ENCODE assay signal across 15 mouse cellular contexts in genomic region chr2:72005051-72005450, GRCm38 (mm10). TPM values are rescaled to one million over a fixed set of nuclear protein-coding genes. Genes with fewer than 3 reads are reported as not detected.
"Had no signal": no experiment of that assay in that cellular context is flagged by ENCODE, and none has a peak within 500 bp of the region (broad histone marks: within the 10 kb centered on the region; RNA-seq: fewer than 3 reads in every experiment).

No protein-coding gene starts in this region.

- H3K4me3 ChIP-seq: limb, embryonic 12.5 days; liver, embryonic 13.5 days; lung, embryonic 15.5 days; megakaryocyte, embryonic 14.5 days; midbrain, embryonic 12.5 days; stomach, embryonic 15.5 days had no signal

- H3K4me1 ChIP-seq: limb, embryonic 12.5 days; liver, embryonic 13.5 days; lung, embryonic 15.5 days; midbrain, embryonic 12.5 days; stomach, embryonic 15.5 days had no signal

- H3K9me3 ChIP-seq: liver, embryonic 13.5 days; lung, embryonic 15.5 days; midbrain, embryonic 12.5 days; stomach, embryonic 15.5 days had no signal

- H3K9ac ChIP-seq: limb, embryonic 12.5 days; liver, embryonic 13.5 days; liver, postnatal 0 days; lung, embryonic 15.5 days; midbrain, embryonic 12.5 days; stomach, embryonic 15.5 days had no signal

- DNase-seq: kidney, postnatal 10 days; kidney, postnatal 4 days; liver; liver, embryonic 13.5 days; liver, postnatal 0 days; lung, postnatal 14 days; right cerebral cortex, postnatal 14 days; thymus, adult 2 months; thymus, postnatal 25 days had no signal

- H3K27ac ChIP-seq: limb, embryonic 12.5 days; liver, embryonic 13.5 days; lung, embryonic 15.5 days; macrophage; midbrain, embryonic 12.5 days; stomach, embryonic 15.5 days had no signal

- H3K4me2 ChIP-seq: limb, embryonic 12.5 days; liver, embryonic 13.5 days; lung, embryonic 15.5 days; midbrain, embryonic 12.5 days; stomach, embryonic 15.5 days had no signal

- H3K36me3 ChIP-seq: limb, embryonic 12.5 days; liver, embryonic 13.5 days; lung, embryonic 15.5 days; midbrain, embryonic 12.5 days; stomach, embryonic 15.5 days had no signal

- ATAC-seq: liver, postnatal 0 days had no signal

- H3K27me3 ChIP-seq: limb, embryonic 12.5 days; liver, embryonic 13.5 days; lung, embryonic 15.5 days; midbrain, embryonic 12.5 days; stomach, embryonic 15.5 days had no signal

RNA-seq across cellular contexts. Expression of gene Rapgef4, which starts 24.0 kb away (rescaled TPM):
- polyA plus RNA-seq: macrophage had no signal
